Mouse (Mus musculus) brain, embryonic 14.5 days (tissue): Measurements from ENCODE around the gene Ccrl2. TPM values are rescaled to one million over a fixed set of nuclear protein-coding genes. Genes with fewer than 3 reads are reported as not detected.

Source experiments
- DNase-seq: peaks from one replicate; pipeline ENCODE4 v3.0.0-alpha.2; 2011; ENCODE audit warnings: low read depth
- CTCF ChIP-seq: fragments of 200-500 bp; IDR thresholded peaks from 2 replicates; pipeline ENCODE4 v1.5.1; 2012; ENCODE audit warnings: inconsistent platforms, mild to moderate bottlenecking, moderate library complexity, borderline replicate concordance; ENCODE audit not compliant: insufficient read depth, insufficient read length; ENCODE audit errors: extremely low read depth
- POLR2A ChIP-seq: fragments of 200-500 bp; IDR thresholded peaks from 2 replicates; pipeline ENCODE4 v1.6.1; 2012; ENCODE audit warnings: mild to moderate bottlenecking, inconsistent platforms, borderline replicate concordance; ENCODE audit not compliant: poor library complexity, insufficient read depth, insufficient read length, severe bottlenecking; ENCODE audit errors: extremely low read depth
- polyA plus RNA-seq: library from polyadenylated mRNA; depleted of rRNA; stranded (reverse); fragments of >200 nt; gene quantifications from 2 replicates; pipeline ENCODE4 v1.2.3, GENCODE M21; 2012

The Ccrl2 gene
- polyA plus RNA-seq, 1 experiment = 1.1 TPM

DNA sequence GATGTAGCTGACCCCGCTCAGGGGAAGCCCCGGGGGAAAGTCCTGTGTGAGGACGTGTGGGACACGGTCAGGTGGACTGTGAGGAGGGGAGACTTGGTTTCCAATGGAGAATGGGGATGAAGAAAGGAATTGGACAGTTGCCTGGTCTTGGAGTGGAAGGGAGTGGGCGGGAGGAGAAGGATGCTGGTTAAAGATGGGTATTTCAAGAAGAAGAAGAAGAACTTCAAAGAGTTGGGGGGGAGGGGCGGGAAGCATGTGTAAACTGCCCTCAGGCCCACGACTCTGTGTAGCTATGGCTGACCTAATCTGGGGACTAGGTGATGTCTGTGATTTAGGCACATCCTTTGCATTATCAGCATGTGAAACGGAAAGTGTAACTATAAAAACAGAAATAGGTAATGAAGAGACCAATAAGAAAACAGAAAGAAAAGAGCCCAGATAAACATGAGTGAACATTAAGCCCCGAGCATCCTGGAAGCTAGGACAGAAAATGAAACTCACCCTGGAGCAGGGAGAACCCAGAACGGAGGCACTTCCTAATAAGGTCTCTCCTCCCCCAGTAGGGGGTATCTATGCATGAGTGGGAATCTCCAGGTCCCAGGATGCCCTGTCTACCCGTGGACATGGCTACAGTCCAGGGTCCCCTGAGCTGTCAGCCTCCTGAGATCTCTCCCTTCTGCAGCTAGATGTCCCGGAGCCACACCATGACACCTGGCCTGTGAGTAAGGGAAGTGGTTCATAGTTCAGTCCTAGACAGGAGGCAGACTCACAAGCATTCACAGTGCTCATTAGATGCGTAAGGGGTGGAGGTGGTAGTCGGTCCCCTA lies 438 bp upstream of the Ccrl2 start:
- DNase-seq = no peak
- TF ChIP-seq CTCF (no peak), POLR2A (no peak)

DNA sequence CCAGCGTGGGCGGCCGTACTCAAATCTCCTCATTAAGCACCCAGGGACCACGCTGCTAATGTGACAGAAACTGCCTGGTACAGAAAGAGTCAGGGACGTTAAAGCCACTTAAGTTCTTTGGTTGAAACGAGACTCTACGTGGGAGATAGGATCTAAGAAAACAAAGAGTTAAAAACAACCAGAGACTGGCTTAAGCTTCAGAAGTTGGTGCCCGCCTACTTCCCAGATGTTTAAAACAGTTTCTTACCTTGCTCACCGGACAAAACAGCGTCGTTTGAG lies 861 bp downstream of the Ccrl2 start:
- no peak for DNase-seq
- TF ChIP-seq POLR2A (no peak), CTCF (no peak)

DNA sequence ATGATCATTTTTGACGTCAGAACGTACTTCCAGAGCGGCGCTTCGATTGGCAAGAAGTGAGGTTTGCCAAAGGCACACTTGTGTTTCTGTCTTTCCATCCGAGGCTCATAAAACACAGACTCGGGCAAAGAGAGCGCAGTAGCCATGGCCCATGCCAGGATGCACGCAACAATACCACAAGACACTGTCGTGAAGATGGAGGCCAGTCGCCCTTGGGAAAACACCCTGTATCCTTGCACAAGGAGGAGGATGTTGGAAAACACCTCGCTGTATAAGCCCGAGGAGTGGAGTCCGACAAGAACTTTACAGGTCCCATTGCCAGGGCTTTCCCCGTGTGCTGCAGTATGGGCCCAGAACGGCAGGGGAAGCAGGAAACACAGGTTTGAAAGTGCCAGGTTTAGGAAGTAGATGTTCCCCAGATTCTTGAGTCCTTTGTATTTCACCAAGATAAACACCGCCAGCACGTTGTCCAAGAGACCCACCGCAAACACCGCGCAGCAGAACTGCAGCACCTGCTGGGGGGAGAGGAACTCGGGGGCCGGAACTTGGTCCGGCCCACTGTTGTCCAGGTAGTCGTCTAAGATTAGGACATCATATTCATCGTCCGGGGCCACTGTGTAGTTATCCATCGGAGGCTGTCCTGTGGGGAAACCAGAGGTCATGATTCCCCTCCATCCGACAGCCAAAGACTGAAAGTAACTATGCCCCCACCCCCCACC lies 1.4 kb downstream of the Ccrl2 start:
- TF ChIP-seq CTCF (no peak), POLR2A (no peak)
- no peak for DNase-seq

DNA sequence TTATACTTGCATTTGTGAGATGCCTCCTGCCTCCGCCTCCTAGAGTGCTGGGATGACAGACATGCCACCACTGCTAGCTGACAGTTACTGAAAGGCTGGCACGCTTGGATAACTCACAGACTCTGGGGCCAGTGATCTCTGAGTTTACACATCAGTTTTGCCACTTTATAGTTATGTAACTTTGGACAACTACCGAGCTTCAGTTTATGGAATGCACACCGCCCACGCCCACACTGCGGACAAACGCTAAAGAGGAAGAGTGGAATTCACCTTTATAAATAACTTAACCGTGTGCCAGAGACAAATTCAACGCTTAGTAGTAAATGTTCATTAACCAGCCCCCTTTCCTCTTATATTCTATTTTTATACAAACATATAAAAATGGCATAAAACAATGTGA lies 2.4 kb downstream of the Ccrl2 start:
- TF ChIP-seq CTCF (no peak), POLR2A (no peak)
- DNase-seq = no peak

DNA sequence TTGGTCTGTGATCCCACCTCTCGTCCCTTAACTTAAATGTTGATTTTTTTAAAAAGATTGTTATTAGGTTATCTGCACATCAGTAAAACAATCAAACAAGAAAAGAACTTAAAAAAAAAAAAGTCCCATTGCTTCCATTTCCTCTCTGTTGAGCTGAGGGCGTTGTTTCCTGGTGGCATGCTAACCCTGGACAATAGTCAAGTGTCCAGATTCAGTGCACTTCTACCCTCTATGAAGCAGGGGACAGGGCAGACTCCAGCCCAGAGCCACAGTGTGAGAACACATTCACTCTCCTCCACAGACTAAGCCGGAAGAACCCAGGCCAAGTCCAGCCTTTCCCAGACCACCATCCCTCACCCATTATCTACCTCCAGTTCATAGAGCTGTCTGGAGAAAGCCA lies 8.9 kb downstream of the Ccrl2 start:
- DNase-seq = no peak
- TF ChIP-seq CTCF (no peak), POLR2A (no peak)

DNA sequence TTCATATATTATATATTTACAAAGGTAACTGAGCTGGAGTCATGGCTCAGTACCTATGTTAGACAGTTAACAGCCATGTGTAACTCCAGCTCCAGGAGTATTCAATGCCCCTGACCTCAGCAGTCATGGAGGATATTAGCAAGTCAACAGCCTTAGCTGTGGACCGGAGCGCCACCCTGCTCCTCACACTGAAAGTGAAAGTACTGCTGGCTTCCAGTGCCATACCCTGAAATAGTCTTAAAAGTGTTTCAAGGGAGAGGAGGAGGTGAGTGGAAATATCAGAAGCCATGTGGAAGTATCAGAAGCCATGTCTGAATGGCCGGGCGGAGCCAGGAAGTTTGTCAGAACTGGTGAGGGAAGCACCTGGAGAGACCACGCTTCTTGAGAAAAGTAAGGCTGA lies 10.1 kb downstream of the Ccrl2 start:
- DNase-seq = no peak
- no peak for TF ChIP-seq POLR2A
- TF ChIP-seq CTCF = no peak

DNA sequence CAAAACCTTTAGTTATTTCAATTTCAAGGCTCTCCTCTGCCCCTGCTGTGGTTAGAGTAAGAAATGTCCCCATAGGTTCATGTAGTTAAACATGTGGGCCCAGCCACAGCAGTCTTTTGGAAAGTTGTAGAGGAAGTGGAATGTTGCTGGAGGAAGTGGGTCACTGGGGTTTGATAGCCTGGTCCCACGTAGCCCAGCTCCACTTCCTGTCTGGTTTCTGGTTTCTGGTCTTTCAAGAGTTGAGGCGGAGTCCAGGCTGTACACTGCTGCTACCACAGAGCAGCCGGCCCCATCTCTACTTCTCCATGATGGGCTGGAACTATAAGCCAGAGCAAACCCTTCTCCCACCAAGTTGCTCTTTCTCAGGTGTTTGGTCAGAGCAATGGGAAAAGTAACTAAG lies 11.1 kb downstream of the Ccrl2 start:
- no peak for DNase-seq
- TF ChIP-seq POLR2A = no peak
- no peak for TF ChIP-seq CTCF

DNA sequence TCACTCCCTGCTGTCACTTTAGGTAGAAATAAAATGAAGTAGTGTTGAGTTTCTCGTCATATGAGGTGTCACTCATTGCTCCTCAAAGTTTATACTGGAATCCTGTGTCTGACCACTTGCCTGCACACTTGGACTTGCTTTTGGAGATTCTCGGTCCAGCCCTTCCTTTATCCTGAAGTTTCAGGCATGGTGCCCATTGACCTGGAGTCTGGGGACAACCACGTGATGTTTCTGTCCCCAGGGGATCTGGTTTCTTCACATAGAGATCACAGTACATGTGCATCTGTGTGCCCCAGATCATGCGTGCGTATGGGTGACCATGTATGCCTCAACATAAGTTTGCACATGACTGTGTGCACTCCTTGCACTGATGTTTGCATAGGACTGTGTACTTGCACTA lies 15.1 kb downstream of the Ccrl2 start:
- TF ChIP-seq CTCF (no peak), POLR2A (no peak)
- DNase-seq = no peak

DNA sequence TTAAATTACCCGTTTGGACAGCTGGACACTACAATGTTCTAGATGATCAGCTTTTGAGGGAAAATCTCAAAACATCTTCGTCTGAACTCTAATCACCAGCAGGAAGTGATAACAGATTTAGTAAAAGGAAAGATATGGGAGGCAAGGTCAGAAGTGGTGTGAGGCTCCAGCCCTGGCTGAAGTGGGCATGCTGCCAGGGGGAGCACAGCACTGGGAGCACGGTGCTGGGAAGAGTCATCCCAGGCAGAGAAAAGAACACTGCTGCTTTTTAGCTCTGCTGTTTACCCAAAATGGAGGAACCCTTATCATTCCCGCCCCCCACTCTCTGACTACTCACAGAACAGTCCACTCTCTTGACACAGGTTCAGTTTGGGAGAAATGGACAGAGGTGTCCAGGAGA lies 17.4 kb downstream of the Ccrl2 start:
- DNase-seq = no peak
- TF ChIP-seq CTCF (no peak), POLR2A (no peak)

DNA sequence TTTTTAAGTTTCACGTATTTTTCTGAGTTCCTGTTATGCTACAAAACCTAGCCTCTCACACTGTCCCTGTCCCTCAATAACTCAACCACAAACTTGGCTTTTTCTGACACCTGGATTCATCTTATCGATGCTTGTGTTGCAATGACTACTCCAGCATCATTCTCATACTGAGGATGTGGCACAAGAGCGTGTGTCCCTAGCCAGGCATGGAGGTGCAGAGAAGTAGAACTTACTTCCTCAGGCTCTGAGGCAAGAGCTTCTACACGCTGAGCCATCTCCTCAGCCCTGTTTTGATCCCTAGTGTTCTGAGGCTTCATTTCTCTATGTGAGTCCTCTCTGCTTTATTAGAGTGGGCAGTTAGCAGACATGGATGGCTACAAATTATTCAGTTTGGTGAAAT lies 23.6 kb downstream of the Ccrl2 start:
- DNase-seq = no peak
- TF ChIP-seq POLR2A (no peak), CTCF (no peak)

DNA sequence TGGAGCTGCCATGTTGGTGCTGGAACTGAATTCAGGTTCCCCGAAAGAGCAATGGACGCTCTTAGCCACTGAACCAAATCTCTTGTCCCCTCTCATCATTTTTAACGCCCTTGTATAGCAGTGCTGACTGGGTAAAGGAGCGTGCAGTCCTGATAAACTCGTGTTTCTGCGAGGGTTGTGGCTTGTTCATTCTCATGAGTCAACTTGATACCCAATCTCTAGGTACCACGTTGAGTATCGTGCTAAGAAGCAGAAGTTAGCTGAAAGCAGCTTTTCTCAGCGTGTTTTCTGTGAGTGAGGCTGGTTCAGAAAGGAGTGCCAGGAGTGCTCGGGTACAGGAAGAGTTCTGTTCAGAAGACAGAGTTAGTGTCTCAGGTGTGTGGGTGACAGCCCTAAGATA lies 30.5 kb downstream of the Ccrl2 start:
- DNase-seq = no peak
- TF ChIP-seq POLR2A (no peak), CTCF (no peak)

DNA sequence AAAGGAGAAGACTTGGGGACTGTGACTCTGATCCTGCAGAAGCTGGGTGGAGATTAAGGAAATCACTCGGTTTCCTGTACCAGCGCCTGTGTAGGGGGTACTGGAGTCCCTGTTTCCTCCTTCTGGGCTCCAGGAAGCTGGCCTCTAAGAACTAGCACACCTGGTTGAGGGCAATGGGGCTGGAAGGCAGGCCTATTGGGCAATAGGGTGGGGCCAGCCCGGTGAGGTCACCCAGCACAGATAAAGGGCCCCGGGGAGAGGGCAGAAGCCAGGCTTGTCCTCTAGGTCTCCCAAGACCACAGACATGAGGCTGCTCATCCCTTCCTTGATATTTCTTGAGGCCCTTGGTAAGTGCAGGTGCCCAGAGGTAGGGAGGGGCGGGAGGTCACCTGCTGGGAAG lies 38.3 kb downstream of the Ccrl2 start, which contains the start of gene Ltf:
Gene Ltf (plus strand): TSS at position 250 of the 400 bp plus-strand sequence.
- no peak for DNase-seq

More for the DNA sequence above, 38.3 kb downstream of the Ccrl2 start, which contains the start of gene Ltf:
- TF ChIP-seq CTCF = no peak
- no peak for TF ChIP-seq POLR2A
